Mouse (Mus musculus): ENCODE measurements around the gene Abl2.

GRCm38 (mm10) chr1:156676596-156676995, 118.0 kb downstream of the Abl2 start:
- no peak for TF ChIP-seq CTCF (IDR thresholded peaks at IDR 0.05; ENCODE audit: low read depth, low read length)
- TF ChIP-seq POLR2A (IDR thresholded peaks at IDR 0.05; ENCODE audit: extremely low read depth, insufficient read depth, low read length): no peak

Measured in liver, adult 2 months (tissue).